Mouse (Mus musculus): Measurements from ENCODE around the gene Bace1.
"Not testable (repeated sequence)": the region's sequence is repeated elsewhere in the genome, so short reads cannot be mapped to it uniquely, and the experiment has no call there.

The Bace1 gene

DNA sequence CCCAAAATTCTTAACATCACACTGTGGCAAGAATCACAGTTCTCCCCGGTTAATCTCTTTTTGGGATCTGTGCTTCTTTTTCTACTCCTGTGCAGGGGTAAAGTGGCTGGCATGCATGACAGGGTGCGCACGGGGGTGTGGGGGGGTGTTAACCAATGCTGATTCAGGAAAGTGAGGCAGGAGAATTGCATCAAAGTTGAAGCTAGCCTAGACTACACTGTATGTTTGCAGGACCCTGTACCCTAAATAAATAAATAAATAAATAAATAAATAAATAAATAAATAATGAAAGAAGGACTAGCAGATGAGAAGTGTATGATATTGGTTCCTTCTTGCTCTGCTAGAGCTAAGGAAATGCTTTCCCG, 329 bp upstream of the Bace1 start:
- no peak for DNase-seq

DNA sequence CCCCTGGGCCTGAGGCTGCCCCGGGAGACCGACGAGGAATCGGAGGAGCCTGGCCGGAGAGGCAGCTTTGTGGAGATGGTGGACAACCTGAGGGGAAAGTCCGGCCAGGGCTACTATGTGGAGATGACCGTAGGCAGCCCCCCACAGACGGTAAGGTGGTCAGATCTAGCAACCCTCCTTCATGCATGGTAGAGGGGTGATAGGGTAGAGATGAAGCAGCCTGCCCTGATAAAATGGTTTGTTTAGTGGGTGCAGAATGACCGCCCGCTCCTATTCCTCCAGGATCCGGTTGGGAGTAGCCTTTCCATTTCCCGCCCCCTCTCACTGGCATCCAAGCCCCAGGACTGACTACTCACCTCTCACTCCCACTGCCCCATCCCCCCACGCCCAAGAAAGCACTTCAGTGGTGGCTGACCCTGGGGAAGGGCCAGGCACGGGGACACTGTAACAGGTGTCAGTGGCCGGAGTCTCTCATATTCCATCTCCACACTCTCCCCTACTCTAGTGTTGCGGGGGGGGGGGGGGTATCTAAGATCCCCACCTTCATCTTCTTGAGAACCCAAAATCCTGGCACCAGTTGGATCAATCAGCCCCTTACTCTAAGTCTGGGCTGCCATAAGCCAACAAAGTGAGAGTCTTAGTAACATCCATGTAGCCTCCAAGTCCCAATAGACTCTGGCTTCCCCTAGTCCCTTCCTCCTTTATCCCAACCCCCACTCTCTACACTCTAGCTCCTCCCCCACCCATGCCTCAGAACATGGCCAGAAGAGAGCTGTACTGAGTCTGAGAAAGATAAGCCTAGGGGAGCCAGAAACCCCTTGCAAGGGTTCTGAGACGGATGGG, 980 bp downstream of the Bace1 start:
- DNase-seq = peak in 1 of 2 experiments; percentile 19

DNA sequence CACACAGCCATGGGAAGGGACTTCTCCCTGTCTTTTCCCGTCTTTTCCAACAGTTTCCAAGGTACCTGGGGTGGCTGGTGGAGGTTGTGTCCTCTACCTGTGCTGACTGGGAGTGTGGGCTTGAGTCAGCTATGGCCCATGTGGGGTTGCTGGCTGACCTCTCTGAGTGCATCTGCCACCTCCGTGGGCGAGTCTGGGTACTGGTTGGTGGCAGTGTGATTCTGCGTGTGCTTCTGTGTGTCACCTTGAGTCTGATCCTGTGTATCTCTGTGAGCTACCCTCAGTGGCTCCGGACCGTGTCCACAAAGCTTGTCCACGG, 1.6 kb downstream of the Bace1 start:
- peak in 1 of 2 experiments; percentile 19 for DNase-seq

DNA sequence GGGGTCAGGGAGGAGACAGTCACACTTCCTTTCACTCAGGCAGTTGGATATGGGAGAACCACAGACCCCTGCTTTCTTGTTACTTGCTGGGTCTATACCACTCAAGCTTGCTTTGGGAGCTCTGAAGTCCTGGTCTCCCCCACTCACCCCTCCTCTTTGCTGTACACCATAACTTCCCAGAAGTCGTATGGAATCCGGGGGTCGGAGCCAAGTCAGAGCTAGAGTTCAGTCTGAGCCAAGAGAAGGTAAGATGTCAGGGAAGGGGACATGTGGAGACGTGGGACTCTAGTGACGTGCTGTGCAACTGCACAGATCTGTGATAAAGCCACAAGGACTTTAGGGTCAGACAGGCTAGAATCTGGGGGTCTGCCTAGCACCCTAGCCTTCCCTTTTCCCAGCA, 2.0 kb downstream of the Bace1 start:
- no peak for DNase-seq

DNA sequence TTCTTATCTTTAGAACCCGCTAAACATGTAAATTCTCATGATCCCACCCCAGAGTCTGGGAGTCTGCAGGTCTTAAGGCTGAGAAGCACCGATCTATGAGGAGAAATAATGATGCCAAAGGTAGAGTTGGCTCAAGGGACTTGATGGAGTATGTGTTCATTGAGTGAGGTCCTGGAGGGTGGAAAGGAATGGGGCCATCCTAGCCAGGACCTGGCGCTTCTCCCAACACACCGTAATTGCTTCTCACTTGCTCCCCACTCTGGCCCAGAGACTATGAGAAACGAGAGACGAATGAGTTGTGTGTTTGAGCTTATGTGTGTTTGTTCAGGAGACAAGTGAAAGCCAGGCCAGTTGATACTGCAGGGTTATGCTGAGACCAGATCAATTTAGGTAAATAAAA, 3.1 kb downstream of the Bace1 start:
- peak in 1 of 2 experiments; percentile 28 for DNase-seq

DNA sequence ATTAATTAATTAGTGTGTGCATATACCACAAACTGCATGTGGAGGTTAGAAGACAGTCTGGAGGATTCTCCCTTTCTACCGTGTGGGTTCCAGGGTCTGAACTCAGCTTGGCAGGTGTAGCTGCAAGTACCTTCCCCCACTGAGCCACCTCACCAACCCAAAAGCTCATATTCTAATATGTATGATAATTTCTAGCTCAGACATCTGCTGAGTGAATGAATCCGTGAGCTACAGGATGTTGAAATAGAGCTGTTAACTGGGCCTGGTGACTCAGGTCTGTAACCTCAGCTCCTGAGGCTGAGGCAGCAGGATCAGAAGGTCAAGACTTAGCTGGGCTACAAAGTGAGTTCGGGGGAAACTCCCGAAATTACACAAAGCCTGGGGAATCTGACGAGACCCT, 4.6 kb downstream of the Bace1 start:
- no peak for DNase-seq

DNA sequence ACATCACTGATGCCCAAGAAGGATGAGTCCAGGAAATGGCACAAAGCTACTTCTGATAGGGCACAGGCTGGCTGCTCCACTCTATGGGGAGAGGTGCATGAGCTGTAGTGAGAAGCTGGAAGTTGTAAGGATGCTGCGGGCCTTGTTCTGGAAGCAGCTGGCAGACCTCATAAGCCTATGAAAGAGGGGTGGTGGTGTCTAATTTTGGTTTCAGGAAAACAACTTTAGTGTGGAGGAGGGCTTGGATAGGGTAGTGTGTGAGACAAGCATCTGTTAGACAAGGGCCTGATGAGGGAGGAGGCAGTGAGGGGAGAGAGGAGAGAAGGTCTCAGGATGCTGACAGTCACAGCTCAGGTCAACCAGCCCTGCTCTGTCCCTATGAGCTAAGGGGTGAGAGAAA, 5.4 kb downstream of the Bace1 start:
- no peak for DNase-seq

DNA sequence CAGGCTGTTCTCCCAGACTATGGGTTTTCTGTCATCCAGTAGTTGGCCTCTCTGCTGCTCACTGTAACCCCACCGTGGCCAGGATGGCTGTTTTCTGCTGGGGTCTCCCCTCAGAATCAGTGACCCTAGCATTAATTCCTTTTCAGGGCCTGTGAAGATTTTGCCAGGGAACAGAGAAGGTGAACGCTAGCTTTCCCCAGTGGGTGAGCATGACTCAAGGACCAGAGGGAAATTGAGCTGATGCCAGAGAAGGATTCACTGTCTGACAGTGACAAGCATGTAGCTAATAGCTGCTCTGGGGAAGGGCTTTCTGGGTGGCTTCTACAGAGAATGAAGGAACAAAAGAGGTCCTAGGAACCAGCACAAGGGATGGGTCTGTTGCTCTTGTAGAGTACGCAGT, 7.2 kb downstream of the Bace1 start:
- DNase-seq = no peak

DNA sequence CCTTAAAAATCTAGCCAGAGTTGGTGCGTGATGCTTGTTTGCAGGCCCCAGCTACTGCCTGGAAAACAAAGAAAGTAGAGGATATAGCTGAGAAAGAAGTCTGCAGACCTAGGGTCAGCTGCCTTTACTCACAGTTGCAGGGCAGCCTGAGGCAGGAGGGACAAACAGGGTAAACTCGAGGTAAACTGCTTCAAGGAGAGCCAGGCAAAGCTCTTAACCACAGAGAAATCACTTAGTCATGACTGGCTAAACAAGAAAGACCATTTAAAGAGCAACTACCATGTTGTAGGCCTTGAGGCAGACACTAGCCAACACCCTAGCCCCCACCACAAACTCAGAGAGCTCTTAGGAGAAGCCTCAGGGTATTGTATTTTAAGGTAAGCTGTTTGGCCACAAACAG, 7.8 kb downstream of the Bace1 start:
- DNase-seq = not testable (repeated sequence)

DNA sequence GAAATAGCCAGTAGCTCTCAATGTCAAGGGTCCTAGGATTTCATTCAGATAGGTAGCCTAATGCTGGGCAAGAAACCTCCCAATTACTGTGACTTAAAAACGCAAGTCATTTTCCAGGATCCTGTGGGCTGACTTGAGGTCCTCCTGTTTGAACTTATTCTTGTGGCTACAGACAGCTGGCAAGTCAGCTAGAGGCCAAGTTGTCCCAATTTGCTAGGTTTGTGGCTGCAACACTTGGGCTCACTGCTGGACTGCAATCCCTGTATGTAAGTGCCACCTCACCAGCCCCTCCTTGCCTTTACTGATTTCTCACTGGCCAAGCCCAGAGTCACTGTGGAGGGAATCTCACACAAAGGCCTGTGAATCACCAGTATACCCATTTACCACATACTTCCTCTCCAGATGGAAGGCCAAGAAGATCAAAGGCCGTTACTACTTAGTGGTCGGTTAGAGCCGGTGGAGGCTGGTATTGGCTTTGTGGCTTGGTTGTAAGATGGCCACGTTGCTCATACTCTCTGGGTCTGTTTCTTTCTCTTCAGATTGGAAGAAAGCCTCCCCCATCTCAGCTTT, 8.6 kb downstream of the Bace1 start:
- DNase-seq = no peak

DNA sequence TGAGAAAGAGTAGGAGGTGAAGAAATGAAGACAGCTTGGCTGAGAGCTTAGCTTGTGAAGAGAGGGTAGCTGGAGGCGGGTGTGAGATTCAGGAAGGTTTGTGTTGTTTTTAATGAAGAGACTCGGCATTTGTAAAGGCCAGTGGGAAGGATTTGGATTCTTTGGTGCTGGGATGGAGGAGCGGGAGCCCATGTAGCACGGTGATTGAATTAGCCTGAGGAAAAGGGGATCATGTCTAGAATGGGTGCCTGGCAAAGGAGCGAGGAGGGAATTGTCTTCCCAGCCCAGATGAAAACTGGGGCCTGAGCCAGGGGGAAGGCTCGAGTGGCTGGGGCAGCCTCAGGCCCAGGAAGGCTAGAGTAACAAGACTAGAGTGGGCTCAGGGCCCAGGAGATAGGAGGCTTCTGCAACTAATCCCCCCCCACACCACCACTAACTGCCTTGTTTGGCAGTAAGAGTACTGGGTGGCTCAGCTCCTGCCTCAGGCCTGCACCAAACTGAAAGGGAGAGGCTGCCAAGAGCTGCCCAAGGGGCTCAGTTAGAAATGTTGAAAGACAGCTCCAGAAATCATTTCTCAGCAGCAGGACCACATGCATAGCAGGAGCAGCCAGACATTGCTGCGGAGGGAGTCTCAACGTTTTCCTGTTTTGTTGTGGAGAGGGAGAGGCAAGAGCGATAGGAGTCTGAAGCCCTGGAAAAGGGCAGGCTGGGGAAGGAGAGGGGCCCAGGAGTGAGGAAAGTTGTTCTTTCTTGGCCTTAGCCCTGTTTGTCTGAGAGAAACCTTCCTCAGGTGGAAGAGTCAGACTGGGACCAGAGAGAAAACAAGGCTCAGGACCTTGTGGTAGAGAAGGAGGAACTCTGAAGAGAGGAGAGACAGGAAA, 11.4 kb downstream of the Bace1 start:
- DNase-seq = no peak

DNA sequence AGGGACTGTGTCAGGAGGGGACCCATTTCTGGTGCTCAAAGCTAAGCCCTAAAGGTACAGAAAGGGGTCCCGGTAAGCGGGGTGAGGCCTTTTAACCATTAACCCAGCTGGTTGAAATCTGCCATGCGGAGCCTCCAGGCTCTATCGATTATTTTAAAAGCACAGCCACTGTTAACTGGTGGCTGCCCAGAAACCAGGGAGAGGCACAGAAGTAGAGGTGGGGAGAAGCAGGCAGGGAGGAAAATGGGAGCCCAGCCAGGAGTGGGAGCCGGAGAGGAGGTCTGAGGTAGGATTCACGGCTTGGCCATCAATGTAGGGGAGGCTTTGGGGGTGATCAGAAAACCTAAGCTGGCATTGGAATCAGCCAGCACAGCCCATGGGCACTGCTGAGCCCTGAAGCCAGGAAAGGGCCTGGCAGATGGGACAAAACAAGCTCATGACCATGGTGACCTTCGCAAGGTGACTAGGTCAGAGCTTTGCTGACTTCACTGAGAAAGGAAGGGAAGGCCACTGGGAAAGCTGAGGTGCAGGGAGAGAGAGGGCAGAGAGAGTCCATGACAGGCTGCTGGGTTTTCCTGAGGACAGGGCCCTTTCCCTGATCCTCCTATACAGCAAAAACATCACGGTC, 12.3 kb downstream of the Bace1 start:
- DNase-seq = no peak

DNA sequence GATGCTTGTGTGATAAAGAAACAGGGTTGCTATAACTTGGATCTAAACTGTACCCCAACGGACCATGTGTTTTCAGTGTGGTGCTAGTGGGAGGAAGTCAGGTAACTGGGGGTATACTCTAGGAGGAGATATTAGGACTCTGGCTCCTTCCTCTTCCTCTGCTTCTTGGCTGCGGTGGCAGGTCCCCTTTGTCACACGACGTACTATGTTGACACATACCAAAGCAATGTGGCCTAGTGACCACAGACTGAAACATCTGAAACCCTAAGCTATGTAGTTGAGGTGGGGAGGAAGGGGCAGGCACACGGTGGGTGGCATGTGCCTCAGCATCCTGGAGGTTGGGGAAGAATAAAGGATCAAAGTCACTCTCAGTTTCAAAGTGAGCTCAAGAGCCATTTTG, 12.9 kb downstream of the Bace1 start:
- no peak for DNase-seq

DNA sequence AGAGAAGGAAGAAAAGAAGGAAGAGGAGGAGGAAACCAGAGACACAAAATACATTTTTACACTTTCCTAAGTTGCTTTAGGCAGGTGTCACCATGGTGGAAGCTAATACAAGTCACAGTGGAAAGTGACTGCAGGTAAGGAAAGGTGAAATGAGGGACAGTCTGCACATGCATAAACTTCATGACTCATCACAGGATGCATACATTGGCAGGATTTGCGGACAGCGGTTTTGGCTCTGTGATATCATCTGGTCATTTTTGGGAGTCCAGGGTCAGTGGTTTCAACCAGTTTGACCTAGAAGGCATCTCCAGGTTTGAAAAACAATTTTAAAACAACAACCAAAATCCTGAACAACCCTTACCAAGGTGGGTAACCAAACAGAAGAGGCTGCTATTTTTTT, 13.4 kb downstream of the Bace1 start:
- DNase-seq = no peak

DNA sequence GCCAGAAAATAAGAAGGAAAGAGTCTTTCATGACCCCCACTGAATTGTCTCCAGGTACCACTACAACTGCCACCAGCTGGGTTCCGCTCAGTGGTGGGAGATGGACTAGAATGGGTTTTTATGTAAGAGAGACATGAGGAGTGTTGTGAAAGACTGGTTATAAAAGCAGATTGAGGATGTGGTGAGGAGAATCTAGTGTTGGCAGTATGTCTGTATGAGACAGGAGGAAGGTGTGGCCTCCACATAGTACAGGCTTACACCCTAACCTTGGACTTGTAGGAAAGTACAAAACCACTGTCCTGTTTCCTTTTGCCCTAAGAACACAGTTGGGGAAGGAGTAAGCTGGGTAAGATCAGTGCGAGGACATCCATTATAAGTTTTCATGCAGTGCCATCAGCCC, 15.3 kb downstream of the Bace1 start:
- DNase-seq = no peak

DNA sequence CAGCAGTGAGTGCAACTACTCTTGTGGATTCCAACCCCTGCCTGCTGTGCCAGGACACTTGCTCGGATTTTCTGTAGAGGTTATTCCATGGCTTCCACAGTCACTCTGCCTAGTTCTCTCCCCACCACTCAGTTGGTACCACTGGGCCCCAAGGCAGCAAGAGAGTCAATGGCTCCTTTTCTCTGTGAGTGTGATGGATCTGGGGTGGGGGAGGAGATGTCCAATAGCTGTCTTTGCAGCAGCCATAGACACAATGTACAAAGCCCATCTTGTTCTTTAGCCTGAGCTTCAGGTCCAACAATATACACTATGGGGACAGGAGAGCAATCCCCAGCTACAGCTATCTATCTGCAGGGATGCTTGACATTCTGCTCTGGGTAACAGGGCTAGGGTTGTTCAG, 15.8 kb downstream of the Bace1 start:
- no peak for DNase-seq

DNA sequence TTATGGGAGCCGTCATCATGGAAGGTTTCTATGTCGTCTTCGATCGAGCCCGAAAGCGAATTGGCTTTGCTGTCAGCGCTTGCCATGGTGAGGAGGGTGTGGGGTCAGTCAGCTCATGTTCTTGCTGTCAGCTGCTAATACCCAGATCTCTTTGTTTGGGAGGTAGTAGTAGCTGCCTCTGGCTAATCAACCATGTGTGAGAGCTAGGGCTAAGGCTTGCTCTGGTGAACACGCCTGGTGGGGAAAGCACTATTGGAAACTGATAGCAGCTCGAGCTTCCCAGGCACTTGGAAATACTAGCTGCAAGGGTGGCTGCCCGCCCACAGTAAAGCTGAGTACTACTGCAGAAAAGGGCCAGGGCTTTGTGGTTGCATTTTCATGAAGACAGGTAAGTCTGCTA, 21.0 kb downstream of the Bace1 start:
- DNase-seq = no peak

DNA sequence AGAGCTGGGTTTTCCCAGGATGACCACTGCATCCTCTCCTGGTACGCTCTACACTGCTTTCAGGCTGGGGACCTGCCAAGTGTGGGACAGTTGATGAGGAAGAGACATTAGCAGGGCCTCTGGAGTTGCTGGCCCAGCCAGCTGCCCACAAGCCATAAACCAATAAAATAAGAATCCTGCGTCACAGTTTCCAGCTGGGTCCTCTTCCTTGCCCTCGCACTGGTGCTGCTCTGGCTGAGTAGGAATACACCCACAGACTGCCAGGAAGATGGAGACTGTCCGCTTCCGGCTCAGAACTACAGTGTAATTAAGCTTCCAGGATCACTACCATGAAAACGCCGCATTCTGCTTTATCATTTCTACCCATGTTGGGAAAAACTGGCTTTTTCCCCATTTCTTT, 23.4 kb downstream of the Bace1 start:
- no peak for DNase-seq

DNA sequence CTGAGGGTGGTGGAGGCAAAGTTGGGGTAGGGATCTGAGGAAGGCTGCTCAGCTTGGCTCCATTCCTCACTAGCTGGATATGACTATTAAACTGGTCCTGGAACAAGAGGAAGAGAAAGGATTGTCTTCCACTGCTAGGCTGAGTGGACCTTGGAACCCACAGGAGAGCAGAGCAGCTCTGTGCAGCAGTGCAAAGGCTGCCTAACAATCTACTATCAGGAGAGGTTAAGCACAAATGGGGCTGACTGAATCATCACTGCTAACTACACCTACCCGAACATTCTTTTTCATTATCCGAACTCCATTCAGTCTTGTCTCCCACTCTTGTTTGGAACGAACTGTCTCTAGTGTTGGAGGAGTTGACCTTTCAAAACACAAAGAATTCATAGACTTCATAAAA, 30.8 kb downstream of the Bace1 start:
- no peak for DNase-seq

DNA sequence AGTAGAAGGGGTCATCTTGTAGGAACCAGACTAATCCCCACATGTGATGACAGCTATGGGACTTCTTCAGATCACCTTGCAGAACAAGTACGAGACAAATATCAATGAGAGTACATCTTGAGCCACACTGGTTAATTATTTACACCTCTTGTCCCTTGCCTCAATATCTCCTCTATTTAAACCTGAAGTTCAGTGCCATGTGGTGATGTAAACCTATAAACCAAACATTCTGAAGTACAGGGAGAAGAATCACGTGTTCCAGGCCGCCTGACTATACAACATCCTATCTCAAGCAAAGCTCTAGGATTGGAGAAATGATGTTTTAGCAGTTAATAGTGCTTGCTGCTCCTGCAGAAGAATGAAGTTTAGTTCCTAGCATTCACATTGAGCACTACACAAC, 31.9 kb downstream of the Bace1 start:
- DNase-seq = no peak

DNA sequence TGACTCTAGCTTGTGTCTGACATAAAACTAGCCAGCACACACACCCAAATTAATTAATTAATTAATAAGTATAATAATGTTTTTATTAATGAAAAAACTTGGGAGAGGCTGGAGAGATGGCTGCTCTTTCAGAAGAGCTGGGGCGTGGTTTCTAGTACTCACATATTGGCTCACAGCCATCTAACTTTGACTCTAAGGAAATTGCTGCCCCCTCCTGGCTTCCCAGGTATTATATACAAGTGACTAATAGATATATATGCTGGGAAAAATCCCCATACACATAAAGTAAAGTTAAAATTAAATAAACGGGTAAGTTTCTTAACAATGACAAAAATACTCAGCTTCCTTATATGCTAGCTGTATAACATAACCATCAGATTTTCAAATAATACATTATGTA, 39.5 kb downstream of the Bace1 start:
- no peak for DNase-seq

DNA sequence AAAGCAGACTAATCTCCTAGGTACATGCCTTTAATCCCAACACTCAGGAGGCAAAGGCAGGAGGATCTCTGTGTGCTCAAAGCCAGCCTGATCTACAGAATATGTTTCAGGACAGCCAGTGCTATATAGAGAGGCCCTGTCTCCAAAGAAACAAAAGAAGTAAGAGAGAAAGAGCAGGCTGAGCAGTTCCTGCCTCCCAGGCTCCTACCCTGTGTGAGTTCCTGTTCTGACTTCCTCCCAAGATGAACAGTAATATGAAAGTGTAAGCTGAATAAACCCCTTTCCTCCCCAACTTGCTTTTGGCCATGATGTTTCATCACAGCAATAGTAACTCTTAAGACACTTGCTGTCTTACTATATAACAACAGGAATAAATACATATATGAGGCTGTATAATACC, 55.3 kb downstream of the Bace1 start:
- no peak for DNase-seq

DNA sequence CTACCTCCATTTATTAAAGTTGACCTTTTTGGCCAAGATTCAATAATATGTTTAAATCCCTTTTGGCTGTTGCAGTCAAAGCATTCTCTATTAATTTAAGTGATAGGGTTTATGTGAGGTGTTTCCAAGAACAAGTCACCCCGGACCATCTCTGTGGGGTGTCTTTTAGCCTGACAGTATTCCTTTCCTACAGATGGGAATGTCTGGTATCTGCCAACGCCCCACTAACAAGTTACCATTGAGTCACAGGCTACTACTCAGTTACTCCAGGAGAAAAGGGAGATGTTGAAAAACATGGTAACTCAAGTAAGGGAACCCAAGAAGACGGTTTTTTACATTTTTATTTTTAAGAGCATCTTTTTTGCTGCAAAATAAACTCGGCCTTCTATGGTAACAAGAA, 66.8 kb downstream of the Bace1 start:
- no peak for DNase-seq

DNA sequence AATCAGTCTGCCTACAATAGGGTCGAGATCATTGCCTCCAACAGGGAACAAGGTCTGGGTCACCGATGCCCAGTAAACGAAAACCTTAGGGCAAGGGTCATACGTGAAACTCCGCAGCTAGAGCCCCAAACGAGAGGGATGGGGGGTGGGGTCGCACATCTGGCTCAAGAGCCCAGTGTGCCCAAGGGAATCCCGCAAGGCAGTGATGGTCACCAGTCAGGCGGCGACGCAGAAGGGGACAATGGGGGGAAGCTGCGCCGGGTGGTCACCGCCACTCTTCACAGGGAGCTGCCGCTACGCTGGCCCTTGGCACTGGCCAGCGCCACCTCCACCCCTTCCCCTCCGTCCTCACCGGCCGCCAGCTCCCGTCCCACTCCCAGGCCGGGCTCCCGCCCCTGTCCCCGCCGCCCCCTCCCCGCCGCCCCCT, 67.4 kb downstream of the Bace1 start:
- DNase-seq = peak in 1 of 2 experiments; percentile 31

Data from cerebellum, postnatal 36 days (tissue).